Comparison of ENCODE assay signal across 9 mouse cellular contexts in the genomic region with DNA sequence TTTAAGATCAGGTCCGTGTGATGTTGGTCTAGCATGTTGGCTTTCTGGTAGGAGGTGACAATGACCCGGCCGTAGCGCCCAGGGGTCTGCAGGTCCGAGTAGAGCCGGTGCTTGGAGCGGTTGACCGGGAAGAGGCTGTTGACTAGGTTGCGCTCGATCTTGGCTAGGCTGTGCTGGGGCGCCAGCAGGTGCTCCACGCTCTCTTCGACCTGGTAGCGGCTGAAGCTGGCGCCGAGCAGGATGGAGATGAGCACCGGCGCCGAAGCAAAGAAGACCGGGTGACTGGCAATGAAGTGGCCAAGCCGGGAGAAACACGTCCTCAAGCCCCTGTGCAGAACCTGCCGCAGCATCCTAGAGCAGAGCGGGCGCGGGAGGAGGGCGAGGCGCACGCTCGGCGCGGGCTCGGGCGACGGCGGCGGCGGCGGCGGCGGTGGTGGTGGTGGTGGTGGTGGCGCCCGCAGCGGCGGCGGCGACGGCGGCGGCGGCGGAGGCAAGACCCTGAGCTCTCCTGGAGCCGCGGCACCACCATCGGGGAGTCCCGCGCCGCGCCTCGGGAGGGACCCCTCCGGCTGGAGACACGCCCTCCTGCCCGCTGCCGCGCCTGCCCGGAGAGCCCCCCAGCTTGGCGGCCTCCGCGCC. TPM values are rescaled to one million over a fixed set of nuclear protein-coding genes. Genes with fewer than 3 reads are reported as not detected.
DNase-seq lines count a peak whose midpoint lies in the region; ATAC-seq and TF ChIP-seq lines count a peak whose summit lies in the region.
"Had no signal": no experiment of that assay in that cellular context is flagged by ENCODE, and none has a peak within 500 bp of the region (broad histone marks: within the 10 kb centered on the region; RNA-seq: fewer than 3 reads in every experiment).

No protein-coding gene starts in this region.

- peak overlapping the region; percentile 47 for H3K4me3 ChIP-seq in heart, embryonic 11.5 days (ENCODE audit: low read depth, low read length)
- H3K4me3 ChIP-seq in ES-E14 (ENCODE audit: insufficient read depth in 1 of 2, low read depth in 1 of 2, low read length in 2 of 2, poor library complexity in 1 of 2, severe bottlenecking in 1 of 2), result peak overlapping the region; percentile 69
- H3K4me3 ChIP-seq in embryonic facial prominence, embryonic 10.5 days, result peak overlapping the region; percentile 64
- H3K4me3 ChIP-seq in intestine, embryonic 16.5 days (ENCODE audit: low read length), result peak overlapping the region; percentile 51
- peak overlapping the region; percentile 26; the same call in 1 of the 2 replicates for H3K4me3 ChIP-seq in liver, embryonic 15.5 days (replicated peaks)

- no peak overlapping the region for H3K9ac ChIP-seq in heart, embryonic 11.5 days (ENCODE audit: low read depth, low read length)
- peak overlapping the region; percentile 61 for H3K9ac ChIP-seq in ES-E14 (ENCODE audit: insufficient read depth, low read depth, low read length, poor library complexity, severe bottlenecking)
- peak overlapping the region; percentile 40; the same call in 1 of the 2 replicates for H3K9ac ChIP-seq in intestine, embryonic 16.5 days (ENCODE audit: low read depth, low read length)
- no peak overlapping the region for H3K9ac ChIP-seq in liver, embryonic 15.5 days

- H3K4me2 ChIP-seq in heart, embryonic 11.5 days, result peak overlapping the region; percentile 75
- H3K4me2 ChIP-seq in intestine, embryonic 16.5 days (ENCODE audit: low read depth, low read length), result peak overlapping the region; percentile 84
- H3K4me2 ChIP-seq in liver, embryonic 15.5 days, result peak overlapping the region; percentile 52

- H3K36me3 ChIP-seq in heart, embryonic 11.5 days (ENCODE audit: control insufficient read depth, insufficient read depth, low read length), result no peaks in the 10 kb centered on the region
- no peaks in the 10 kb centered on the region for H3K36me3 ChIP-seq in ES-E14 (ENCODE audit: control insufficient read depth, insufficient read depth, low read length, poor library complexity, severe bottlenecking)
- no peaks in the 10 kb centered on the region for H3K36me3 ChIP-seq in embryonic facial prominence, embryonic 10.5 days (replicated peaks)
- H3K36me3 ChIP-seq in intestine, embryonic 16.5 days (ENCODE audit: control insufficient read depth, insufficient read depth, low read length), result no peaks in the 10 kb centered on the region
- no peaks in the 10 kb centered on the region for H3K36me3 ChIP-seq in liver, embryonic 15.5 days (replicated peaks)

- in situ Hi-C loops in ES-E14 (cut with MboI; ENCODE audit: low sequenced_read_pairs in 2 of 2, unreplicated experiment in 2 of 2), result no loop called here

- no peak for DNase-seq in heart, adult 8-10 months (ENCODE audit: low spot score)
- no peak for DNase-seq in ES-E14 (ENCODE audit: low read depth, low spot score)
- DNase-seq in embryonic facial prominence, embryonic 10.5 days (ENCODE audit: low spot score), result peak; percentile 43
- peak; percentile 45 for DNase-seq in right cerebral cortex, postnatal 25 days
- no peak for DNase-seq in adrenal gland, postnatal 4 days (ENCODE audit: low spot score in 2 of 2)

- WGBS in heart, embryonic 11.5 days (ENCODE audit: insufficient replicate concordance), result 14% methylated on average over 22 of the region's 69 CpGs
- WGBS in embryonic facial prominence, embryonic 10.5 days, result 23% methylated on average over 43 of the region's 69 CpGs
- WGBS in intestine, embryonic 16.5 days, result 14% methylated on average over 20 of the region's 69 CpGs
- WGBS in liver, embryonic 15.5 days (ENCODE audit: insufficient replicate concordance), result 20% methylated on average over 23 of the region's 69 CpGs

- H3K27ac ChIP-seq in heart, embryonic 11.5 days (ENCODE audit: low read depth, low read length), result no peak overlapping the region
- H3K27ac ChIP-seq in ES-E14 (ENCODE audit: insufficient read depth, low read depth, low read length, poor library complexity, severe bottlenecking), result no peak overlapping the region
- no peak overlapping the region for H3K27ac ChIP-seq in embryonic facial prominence, embryonic 10.5 days (replicated peaks)
- H3K27ac ChIP-seq in intestine, embryonic 16.5 days (ENCODE audit: low read length), result no peak overlapping the region
- H3K27ac ChIP-seq in liver, embryonic 15.5 days (replicated peaks), result no peak overlapping the region

- H3K9me3 ChIP-seq in heart, embryonic 11.5 days (replicated peaks; ENCODE audit: control insufficient read depth, low read length), result no peaks in the 10 kb centered on the region
- no peaks in the 10 kb centered on the region for H3K9me3 ChIP-seq in ES-E14 (ENCODE audit: control insufficient read depth, insufficient read depth, low read depth, low read length)
- H3K9me3 ChIP-seq in embryonic facial prominence, embryonic 10.5 days, result no peaks in the 10 kb centered on the region
- no peaks in the 10 kb centered on the region for H3K9me3 ChIP-seq in intestine, embryonic 16.5 days (ENCODE audit: control insufficient read depth, low read length)
- no peaks in the 10 kb centered on the region for H3K9me3 ChIP-seq in liver, embryonic 15.5 days (replicated peaks)

- H3K27me3 ChIP-seq in heart, embryonic 11.5 days (ENCODE audit: control insufficient read depth, insufficient read depth, low read length), result peaks cover 29% of the 10 kb centered on the region
- peaks cover 68% of the 10 kb centered on the region for H3K27me3 ChIP-seq in embryonic facial prominence, embryonic 10.5 days (replicated peaks; ENCODE audit: low read depth, poor library complexity, severe bottlenecking)
- peaks cover 22% of the 10 kb centered on the region for H3K27me3 ChIP-seq in intestine, embryonic 16.5 days (replicated peaks; ENCODE audit: control insufficient read depth, insufficient read depth, low read length)
- peaks cover 45% of the 10 kb centered on the region for H3K27me3 ChIP-seq in liver, embryonic 15.5 days

- H3K4me1 ChIP-seq in heart, embryonic 11.5 days (ENCODE audit: control insufficient read depth, insufficient read depth, low read length), result no peaks in the 10 kb centered on the region
- H3K4me1 ChIP-seq in ES-E14 (ENCODE audit: control insufficient read depth in 2 of 2, insufficient read depth in 2 of 2, low read length in 2 of 2, poor library complexity in 1 of 2), result no peaks in the 10 kb centered on the region
- peaks cover 10% of the 10 kb centered on the region; the same call in 1 of the 2 replicates for H3K4me1 ChIP-seq in embryonic facial prominence, embryonic 10.5 days
- no peaks in the 10 kb centered on the region for H3K4me1 ChIP-seq in intestine, embryonic 16.5 days (ENCODE audit: control insufficient read depth, insufficient read depth, low read length)
- no peaks in the 10 kb centered on the region for H3K4me1 ChIP-seq in liver, embryonic 15.5 days (replicated peaks)

- ATAC-seq in heart, embryonic 11.5 days (replicated peaks; ENCODE audit: insufficient number of reproducible peaks, low FRiP score, low TSS enrichment), result peak; percentile 35
- ATAC-seq in intestine, embryonic 16.5 days, result peak; percentile 58; the same call in 1 of the 2 replicates
- ATAC-seq in liver, embryonic 15.5 days (ENCODE audit: insufficient read depth), result no peak; the same call in 1 of the 2 replicates

TF ChIP-seq in ES-E14, 5 proteins besides CTCF, POLR2A, EP300 and RAD21:
- TF ChIP-seq HCFC1 (IDR thresholded peaks at IDR 0.05; ENCODE audit: borderline replicate concordance, insufficient read depth, low read length) (no peak), CHD2 (IDR thresholded peaks at IDR 0.05; ENCODE audit: low read depth, low read length) (no peak), ZNF384 (IDR thresholded peaks at IDR 0.05; ENCODE audit: low read depth, low read length) (no peak), MAFK (IDR thresholded peaks at IDR 0.05; ENCODE audit: insufficient read depth, low read depth, low read length) (no peak), ZC3H11A (IDR thresholded peaks at IDR 0.05; ENCODE audit: borderline replicate concordance, low read depth, low read length) (no peak)

RNA-seq across cellular contexts. Expression of a gene that starts 0.5 kb away (rescaled TPM):
- polyA plus RNA-seq in heart, embryonic 11.5 days (2014; fragmentation: Nextera tagmentation; extraction: Ambion mirVana), result 0.28 and 0.34 TPM in 2 replicates
- total RNA-seq in heart, adult 8-10 months (2022), result under 1 TPM in 3 of 4 experiments, not detected in 1; 0.08 to 0.28 (median 0.14) TPM
- total RNA-seq in ES-E14 (2012; rRNA removed), result 0.67 and 0.69 TPM in 2 replicates
- polyA plus RNA-seq in embryonic facial prominence, embryonic 10.5 days (2016; fragmentation: Nextera tagmentation; extraction: Ambion mirVana), result 1.0 and 1.7 TPM in 2 replicates
- polyA plus RNA-seq in intestine, embryonic 16.5 days (2015; fragmentation: Nextera tagmentation; extraction: Ambion mirVana), result 0.31 and 0.42 TPM in 2 replicates
- not detected in 2 replicates for polyA plus RNA-seq in liver, embryonic 15.5 days (2015; fragmentation: Nextera tagmentation; extraction: Ambion mirVana)
- 1 to 10 TPM in 1 of 2 experiments, under 1 TPM in 1; 0.93 to 2.7 TPM for total RNA-seq in adrenal gland, postnatal 4 days (2021)

RNA-seq across cellular contexts. Expression of a gene that starts 1.5 kb away (rescaled TPM):
- not detected in 2 replicates for polyA plus RNA-seq in heart, embryonic 11.5 days (2014; fragmentation: Nextera tagmentation; extraction: Ambion mirVana)
- not detected for total RNA-seq in heart, adult 8-10 months (2022)
- not detected in 2 replicates for total RNA-seq in ES-E14 (2012; rRNA removed)
- not detected in 2 replicates for polyA plus RNA-seq in embryonic facial prominence, embryonic 10.5 days (2016; fragmentation: Nextera tagmentation; extraction: Ambion mirVana)
- not detected in 2 replicates for polyA plus RNA-seq in intestine, embryonic 16.5 days (2015; fragmentation: Nextera tagmentation; extraction: Ambion mirVana)
- polyA plus RNA-seq in liver, embryonic 15.5 days (2015; fragmentation: Nextera tagmentation; extraction: Ambion mirVana), result not detected in 2 replicates
- not detected for total RNA-seq in adrenal gland, postnatal 4 days (2021)
- polyA plus RNA-seq: gonadal fat pad, adult 2 months had no signal

Comparison
In these comparisons a context has a peak if more than half of its experiments do, and no peak if none do; other contexts are left out.
1. H3K9ac ChIP-seq: peak in ES-E14 (single experiment) and intestine, embryonic 16.5 days (single experiment); none in heart, embryonic 11.5 days (single experiment) and liver, embryonic 15.5 days (single experiment).
2. DNase-seq: peak in embryonic facial prominence, embryonic 10.5 days (single experiment) and right cerebral cortex, postnatal 25 days (single experiment); none in heart, adult 8-10 months (single experiment), ES-E14 (single experiment) and adrenal gland, postnatal 4 days (0 of 2).
3. Peak in every context shown above with its lines, with median percentiles within 50 percentile points of each other: H3K4me2 ChIP-seq and H3K4me3 ChIP-seq.